Mouse (Mus musculus): ENCODE data around the gene Fam198b. TPM values are rescaled to one million over a fixed set of nuclear protein-coding genes. Genes with fewer than 3 reads are reported as not detected.
A peak's percentile ranks its signal among the peaks of the same experiment; 100 is the strongest.

Gene Fam198b
- total RNA-seq, 4 experiments from 2014 or later, result 3.9 to 8.0 (median 6.7) TPM

- DNase-seq (ENCODE audit: low spot score in 2 of 2), result no peak
Observed at GRCm38 (mm10) chr3:79885686-79886356, 1.5 kb downstream of the Fam198b start.

GRCm38 (mm10) chr3:79886357-79887091, 2.2 kb downstream of the Fam198b start:
- DNase-seq (ENCODE audit: low spot score in 2 of 2), result peak in 1 of 2 experiments; percentile 25

GRCm38 (mm10) chr3:79887161-79887855, 3.0 kb downstream of the Fam198b start:
- DNase-seq (ENCODE audit: low spot score in 2 of 2), result no peak

- DNase-seq (ENCODE audit: low spot score in 2 of 2), result no peak
Observed at GRCm38 (mm10) chr3:79887966-79888365, 3.6 kb downstream of the Fam198b start.

GRCm38 (mm10) chr3:79897534-79898370, 13.4 kb downstream of the Fam198b start:
- DNase-seq (ENCODE audit: low spot score in 2 of 2), result peak in 1 of 2 experiments; percentile 17

GRCm38 (mm10) chr3:79898514-79898913, 14.2 kb downstream of the Fam198b start:
- no peak for DNase-seq (ENCODE audit: low spot score in 2 of 2)

GRCm38 (mm10) chr3:79899906-79900305, 15.6 kb downstream of the Fam198b start:
- no peak for DNase-seq (ENCODE audit: low spot score in 2 of 2)

GRCm38 (mm10) chr3:79900502-79900901, 16.2 kb downstream of the Fam198b start:
- DNase-seq (ENCODE audit: low spot score in 2 of 2), result no peak

- DNase-seq (ENCODE audit: low spot score in 2 of 2), result no peak
Observed at GRCm38 (mm10) chr3:79901321-79901720, 17.0 kb downstream of the Fam198b start.

GRCm38 (mm10) chr3:79901734-79902133, 17.4 kb downstream of the Fam198b start:
- DNase-seq (ENCODE audit: low spot score in 2 of 2), result no peak

- no peak for DNase-seq (ENCODE audit: low spot score in 2 of 2)
Observed at GRCm38 (mm10) chr3:79903803-79904202, 19.5 kb downstream of the Fam198b start.

GRCm38 (mm10) chr3:79904238-79904757, 20.0 kb downstream of the Fam198b start:
- DNase-seq (ENCODE audit: low spot score in 2 of 2), result no peak

- no peak for DNase-seq (ENCODE audit: low spot score in 2 of 2)
Observed at GRCm38 (mm10) chr3:79905397-79905796, 21.1 kb downstream of the Fam198b start.

GRCm38 (mm10) chr3:79906250-79907045, 22.1 kb downstream of the Fam198b start:
- no peak for DNase-seq (ENCODE audit: low spot score in 2 of 2)

GRCm38 (mm10) chr3:79907223-79907622, 22.9 kb downstream of the Fam198b start:
- DNase-seq (ENCODE audit: low spot score in 2 of 2), result no peak

- no peak for DNase-seq (ENCODE audit: low spot score in 2 of 2)
Observed at GRCm38 (mm10) chr3:79910375-79911141, 26.2 kb downstream of the Fam198b start.

GRCm38 (mm10) chr3:79911166-79911565, 26.8 kb downstream of the Fam198b start:
- no peak for DNase-seq (ENCODE audit: low spot score in 2 of 2)

GRCm38 (mm10) chr3:79914012-79914411, 29.7 kb downstream of the Fam198b start:
- no peak for DNase-seq (ENCODE audit: low spot score in 2 of 2)

GRCm38 (mm10) chr3:79916185-79916584, 31.9 kb downstream of the Fam198b start:
- DNase-seq (ENCODE audit: low spot score in 2 of 2), result no peak
